Mouse (Mus musculus) embryonic facial prominence, embryonic 14.5 days (tissue): ENCODE results near the gene Ano2. TPM values are rescaled to one million over a fixed set of nuclear protein-coding genes. Genes with fewer than 3 reads are reported as not detected.

Experiments
- ATAC-seq: fragments of 200-750 bp; cut with Nextera tagmentation; 2 replicates; pipeline ENCODE4 v1.8.0; 2017; ENCODE audit warnings: low read depth, moderate number of reproducible peaks, moderate TSS enrichment
- DNase-seq: peaks from one replicate; pipeline ENCODE4 v3.0.0-alpha.2; 2015; ENCODE audit warnings: low spot score
- H3K27ac ChIP-seq: fragments of 300-500 bp; sonication (generic); replicated peaks from 2 replicates; pipeline ENCODE4 v1.5.1; 2014; ENCODE audit warnings: low read depth, mild to moderate bottlenecking, low read length, moderate library complexity
- H3K27me3 ChIP-seq: fragments of 300-500 bp; sonication (generic); replicated peaks from 2 replicates; pipeline ENCODE4 v1.6.1; 2014; ENCODE audit warnings: low read length; ENCODE audit not compliant: control insufficient read depth, insufficient read depth
- H3K36me3 ChIP-seq: fragments of 300-500 bp; sonication (generic); 2 replicates; pipeline ENCODE4 v1.6.1; 2014; ENCODE audit warnings: low read length, mixed read lengths; ENCODE audit not compliant: control insufficient read depth, insufficient read depth
- H3K4me1 ChIP-seq: fragments of 300-500 bp; sonication (generic); 2 replicates; pipeline ENCODE4 v1.6.1; 2014; ENCODE audit warnings: antibody characterized with exemption, low read length; ENCODE audit not compliant: control insufficient read depth, insufficient read depth
- H3K4me2 ChIP-seq: fragments of 300-500 bp; sonication (generic); 2 replicates; pipeline ENCODE4 v1.6.1; 2014; ENCODE audit warnings: low read depth, mild to moderate bottlenecking, low read length, moderate library complexity, mixed read lengths
- H3K4me3 ChIP-seq: fragments of 300-500 bp; sonication (generic); 2 replicates; pipeline ENCODE4 v1.5.1; 2014; ENCODE audit warnings: low read depth, mild to moderate bottlenecking, low read length
- H3K9ac ChIP-seq: fragments of 300-500 bp; sonication (generic); 2 replicates; pipeline ENCODE4 v1.6.1; 2014; ENCODE audit warnings: low read depth, mild to moderate bottlenecking, low read length, moderate library complexity, mixed read lengths
- H3K9me3 ChIP-seq: fragments of 300-500 bp; sonication (generic); 2 replicates; pipeline ENCODE4 v1.6.1; 2016; ENCODE audit warnings: low read length; ENCODE audit not compliant: control insufficient read depth
- WGBS: fragments of 180-500 bp; shearing (Covaris S2); extraction: QIAGEN DNeasy Blood & Tissue Kit; methylation state at CpG from one replicate; pipeline ENCODE4 v1.1.7; 2014; 5-methylcytosine and 5-hydroxymethylcytosine counted together
- polyA plus RNA-seq: library from polyadenylated mRNA; unstranded; fragments of >200 nt; fragmentation: Nextera tagmentation; extraction: Ambion mirVana; gene quantifications from 2 replicates; pipeline ENCODE4 v1.2.1, GENCODE M21; 2014

Gene Ano2
- polyA plus RNA-seq, 1 experiment from 2014 or later, result 1.2 TPM

GRCm38 (mm10) chr6:126016991-126017390 is 326.8 kb downstream of the Ano2 start:
- WGBS, result 73% methylated on average over 2 of the region's 2 CpGs

GRCm38 (mm10) chr6:126018411-126018810 is 328.2 kb downstream of the Ano2 start:
- no peak overlapping the region for H3K4me3 ChIP-seq
- no peaks in the 10 kb centered on the region for H3K36me3 ChIP-seq
- no peak overlapping the region for H3K9ac ChIP-seq
- no peaks in the 10 kb centered on the region for H3K27me3 ChIP-seq
- no peak overlapping the region for H3K4me2 ChIP-seq
- H3K4me1 ChIP-seq, result no peaks in the 10 kb centered on the region
- no peak for ATAC-seq
- no peak for DNase-seq
- WGBS, result 63% methylated on average over 1 of the region's 1 CpGs
- H3K9me3 ChIP-seq, result no peaks in the 10 kb centered on the region
- no peak overlapping the region for H3K27ac ChIP-seq

More at GRCm38 (mm10) chr6:126016991-126017390, 326.8 kb downstream of the Ano2 start:
- Histone ChIP-seq H3K4me3 (no peak overlapping the region), H3K4me1 (no peaks in the 10 kb centered on the region), H3K4me2 (no peak overlapping the region), H3K27ac (no peak overlapping the region), H3K36me3 (no peaks in the 10 kb centered on the region), H3K27me3 (no peaks in the 10 kb centered on the region), H3K9ac (no peak overlapping the region), H3K9me3 (no peaks in the 10 kb centered on the region)
- ATAC-seq (no peak), DNase-seq (no peak)

GRCm38 (mm10) chr6:126033693-126034402 is 343.6 kb downstream of the Ano2 start:
- 44% methylated on average over 8 of the region's 8 CpGs for WGBS
- Histone ChIP-seq H3K27me3 (no peaks in the 10 kb centered on the region), H3K4me2 (peak overlapping the region; percentile 18), H3K9ac (no peak overlapping the region), H3K27ac (no peak overlapping the region), H3K4me1 (peaks cover 3% of the 10 kb centered on the region; the same call in 1 of the 2 replicates), H3K9me3 (no peaks in the 10 kb centered on the region), H3K4me3 (no peak overlapping the region), H3K36me3 (no peaks in the 10 kb centered on the region)
- DNase-seq, result peak; percentile 54
- peak; percentile 60 for ATAC-seq

GRCm38 (mm10) chr6:126034403-126034724 is 344.1 kb downstream of the Ano2 start:
- DNase-seq (peak; percentile 40), ATAC-seq (peak; percentile 86)
- H3K36me3 ChIP-seq, result no peaks in the 10 kb centered on the region
- H3K9ac ChIP-seq, result no peak overlapping the region
- WGBS, result 19% methylated on average over 2 of the region's 2 CpGs
- no peaks in the 10 kb centered on the region for H3K27me3 ChIP-seq
- no peaks in the 10 kb centered on the region for H3K9me3 ChIP-seq
- H3K27ac ChIP-seq, result no peak overlapping the region
- H3K4me2 ChIP-seq, result peak overlapping the region; percentile 18
- H3K4me1 ChIP-seq, result peaks cover 3% of the 10 kb centered on the region; the same call in 1 of the 2 replicates
- no peak overlapping the region for H3K4me3 ChIP-seq

- Histone ChIP-seq H3K36me3 (no peaks in the 10 kb centered on the region), H3K9me3 (no peaks in the 10 kb centered on the region), H3K27ac (no peak overlapping the region), H3K4me2 (peak overlapping the region; percentile 18; the same call in 1 of the 2 replicates), H3K27me3 (no peaks in the 10 kb centered on the region), H3K4me1 (peaks cover 3% of the 10 kb centered on the region; the same call in 1 of the 2 replicates), H3K4me3 (no peak overlapping the region), H3K9ac (no peak overlapping the region)
- peak; percentile 83 for ATAC-seq
- WGBS, result 64% methylated on average over 7 of the region's 7 CpGs
- DNase-seq, result peak; percentile 79
Measured at GRCm38 (mm10) chr6:126034728-126035127, 344.5 kb downstream of the Ano2 start.

- no peaks in the 10 kb centered on the region for H3K9me3 ChIP-seq
- no peak overlapping the region for H3K4me2 ChIP-seq
- no peak overlapping the region for H3K4me3 ChIP-seq
- ATAC-seq (no peak), DNase-seq (no peak)
- no peaks in the 10 kb centered on the region for H3K36me3 ChIP-seq
- H3K27me3 ChIP-seq, result no peaks in the 10 kb centered on the region
- no peak overlapping the region for H3K27ac ChIP-seq
- 89% methylated on average over 2 of the region's 2 CpGs for WGBS
- H3K9ac ChIP-seq, result no peak overlapping the region
- peaks cover 3% of the 10 kb centered on the region; the same call in 1 of the 2 replicates for H3K4me1 ChIP-seq
Measured at GRCm38 (mm10) chr6:126035621-126036020, 345.4 kb downstream of the Ano2 start.

- no peaks in the 10 kb centered on the region for H3K4me1 ChIP-seq
- no peaks in the 10 kb centered on the region for H3K36me3 ChIP-seq
- H3K27ac ChIP-seq, result no peak overlapping the region
- ATAC-seq (no peak), DNase-seq (no peak)
- H3K4me2 ChIP-seq, result no peak overlapping the region
- H3K9me3 ChIP-seq, result no peaks in the 10 kb centered on the region
- H3K27me3 ChIP-seq, result no peaks in the 10 kb centered on the region
- 47% methylated on average over 4 of the region's 4 CpGs for WGBS
- no peak overlapping the region for H3K4me3 ChIP-seq
- H3K9ac ChIP-seq, result no peak overlapping the region
Measured at GRCm38 (mm10) chr6:126045931-126046330, 355.7 kb downstream of the Ano2 start.

- Histone ChIP-seq H3K4me2 (no peak overlapping the region), H3K4me3 (no peak overlapping the region), H3K4me1 (no peaks in the 10 kb centered on the region), H3K27me3 (no peaks in the 10 kb centered on the region), H3K27ac (no peak overlapping the region), H3K9me3 (no peaks in the 10 kb centered on the region), H3K9ac (no peak overlapping the region), H3K36me3 (no peaks in the 10 kb centered on the region)
- DNase-seq, result no peak
- no peak for ATAC-seq
- WGBS, result 67% methylated on average over 4 of the region's 4 CpGs
Measured at GRCm38 (mm10) chr6:126048206-126048605, 358.0 kb downstream of the Ano2 start.

- 81% methylated on average over 5 of the region's 5 CpGs for WGBS
- Histone ChIP-seq H3K9ac (no peak overlapping the region), H3K27ac (no peak overlapping the region), H3K9me3 (no peaks in the 10 kb centered on the region), H3K36me3 (no peaks in the 10 kb centered on the region), H3K4me1 (no peaks in the 10 kb centered on the region), H3K27me3 (no peaks in the 10 kb centered on the region; the same call in 1 of the 2 replicates), H3K4me3 (no peak overlapping the region), H3K4me2 (no peak overlapping the region)
- no peak for ATAC-seq
- no peak for DNase-seq
Measured at GRCm38 (mm10) chr6:126053136-126053535, 362.9 kb downstream of the Ano2 start.
